Mouse (Mus musculus) kidney, postnatal 14 days (tissue): Measurements from ENCODE around the gene Gm49373.

Source experiments
- DNase-seq: peaks from one replicate; pipeline ENCODE4 v3.0.0; 2022; ENCODE audit warnings: mixed read lengths

Gm49373 gene

GRCm38 (mm10) chr9:21073044-21073840 is at the start of gene Gm49373, which contains the start of gene Fdx1l:
Gene Gm49373 (minus strand): TSS chr9:21073096.
Gene Fdx1l (minus strand): TSS chr9:21073614.
- DNase-seq: peak; percentile 94

- peak; percentile 38 for DNase-seq
Observed at GRCm38 (mm10) chr9:21121483-21121882, 48.6 kb upstream of the Gm49373 start.

DNA sequence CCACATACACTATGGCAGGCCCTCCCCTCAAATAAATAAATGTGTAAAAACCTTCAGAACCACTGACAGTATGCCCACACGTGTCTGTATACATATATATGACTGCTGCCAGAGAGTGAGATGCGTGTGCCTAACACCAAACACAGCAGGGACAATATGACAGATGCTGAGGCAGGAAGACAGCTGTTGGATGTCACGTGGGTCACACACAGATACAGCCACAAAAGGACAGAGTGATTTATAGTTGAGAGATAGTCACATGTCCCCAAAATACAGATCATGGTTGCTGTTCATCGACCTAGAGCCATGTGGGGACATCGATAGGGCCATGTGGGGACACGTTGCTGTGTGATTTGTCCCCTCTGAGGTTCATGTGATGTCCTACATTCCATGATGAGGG is 44.2 kb upstream of the Gm49373 start:
- no peak for DNase-seq

- DNase-seq: no peak
Observed at GRCm38 (mm10) chr9:21115105-21115504, 42.2 kb upstream of the Gm49373 start.

DNA sequence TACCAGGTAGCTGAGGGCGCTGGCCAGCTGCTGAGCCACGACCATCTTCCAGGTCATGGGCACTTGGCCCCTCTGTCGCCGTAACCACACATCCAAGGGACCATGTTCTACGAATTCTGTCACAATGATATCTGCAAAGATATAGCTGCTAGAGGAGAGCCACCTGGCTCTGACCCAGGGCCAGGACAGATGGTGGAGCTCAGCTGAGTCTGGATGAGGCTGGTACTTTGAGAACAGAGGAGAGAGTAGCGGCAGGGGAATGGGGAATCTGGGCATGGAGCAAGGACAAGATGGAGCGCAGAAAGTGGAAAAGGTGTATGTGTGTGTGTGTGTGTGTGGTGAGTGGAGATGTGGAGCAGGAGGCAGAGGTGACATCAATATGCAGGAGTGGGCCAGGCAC is 41.3 kb upstream of the Gm49373 start:
- no peak for DNase-seq

GRCm38 (mm10) chr9:21113751-21114150 is 40.9 kb upstream of the Gm49373 start:
- no peak for DNase-seq

- DNase-seq: no peak
Observed at GRCm38 (mm10) chr9:21107607-21108237, 34.8 kb upstream of the Gm49373 start.

GRCm38 (mm10) chr9:21105760-21106564 is 33.1 kb upstream of the Gm49373 start:
- DNase-seq: no peak

- no peak for DNase-seq
Observed at GRCm38 (mm10) chr9:21104814-21105213, 31.9 kb upstream of the Gm49373 start.

DNA sequence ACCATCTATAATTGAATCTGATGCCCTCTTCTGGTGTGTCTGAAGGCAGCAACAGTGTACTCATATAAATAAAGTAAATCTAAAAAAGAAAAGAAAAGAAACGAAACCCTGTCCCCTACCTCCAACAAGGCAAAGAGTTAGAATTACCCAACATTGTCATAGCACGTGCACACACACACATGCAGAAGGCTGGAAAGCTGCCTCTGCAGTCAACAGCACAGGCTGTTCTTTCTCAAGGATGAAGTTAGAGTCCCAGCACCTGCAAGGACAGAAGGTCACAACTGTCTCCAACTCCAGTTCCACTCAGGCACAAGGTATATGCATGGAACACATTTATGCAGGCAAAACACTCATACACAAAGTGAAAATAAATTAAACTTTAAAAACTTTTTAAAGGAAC is 29.2 kb upstream of the Gm49373 start:
- DNase-seq: peak; percentile 15

DNA sequence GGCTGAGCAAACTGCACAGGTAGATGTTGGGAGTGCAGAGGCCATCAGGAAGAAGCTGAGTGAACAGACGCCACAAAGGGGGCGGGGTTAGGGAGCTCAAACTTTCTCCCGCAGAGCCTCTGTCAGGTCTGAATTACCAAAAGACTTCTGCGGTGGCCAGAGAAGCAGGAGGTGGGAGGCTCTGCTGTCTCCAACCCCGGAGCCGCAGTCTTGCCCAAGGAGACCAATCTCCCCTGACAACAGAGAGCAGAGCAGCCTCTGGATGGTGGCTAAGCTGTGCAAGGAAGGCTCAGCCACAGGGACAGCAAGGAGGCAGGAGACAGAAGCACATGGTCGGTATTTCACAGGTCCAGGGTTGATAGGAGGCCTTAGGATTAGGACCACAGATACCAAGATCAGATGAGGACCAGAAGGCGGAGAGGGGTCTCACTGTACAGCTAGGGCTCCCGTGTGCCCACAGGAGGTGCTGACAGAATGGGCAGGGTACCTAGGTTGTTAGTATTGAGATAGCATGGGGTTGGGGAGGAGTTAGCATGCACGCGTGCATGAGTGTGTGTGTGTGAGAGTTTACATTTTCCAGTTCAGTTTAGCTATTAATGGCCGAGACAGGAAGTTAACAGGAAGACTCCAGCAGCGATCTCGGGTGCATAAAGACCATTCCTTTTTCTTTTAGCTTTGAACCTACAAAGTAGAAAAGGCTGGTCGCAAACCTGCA is 27.7 kb upstream of the Gm49373 start:
- DNase-seq: no peak

- no peak for DNase-seq
Observed at GRCm38 (mm10) chr9:21097793-21098192, 24.9 kb upstream of the Gm49373 start.

- DNase-seq: no peak
Observed at GRCm38 (mm10) chr9:21095958-21096357, 23.1 kb upstream of the Gm49373 start.

DNA sequence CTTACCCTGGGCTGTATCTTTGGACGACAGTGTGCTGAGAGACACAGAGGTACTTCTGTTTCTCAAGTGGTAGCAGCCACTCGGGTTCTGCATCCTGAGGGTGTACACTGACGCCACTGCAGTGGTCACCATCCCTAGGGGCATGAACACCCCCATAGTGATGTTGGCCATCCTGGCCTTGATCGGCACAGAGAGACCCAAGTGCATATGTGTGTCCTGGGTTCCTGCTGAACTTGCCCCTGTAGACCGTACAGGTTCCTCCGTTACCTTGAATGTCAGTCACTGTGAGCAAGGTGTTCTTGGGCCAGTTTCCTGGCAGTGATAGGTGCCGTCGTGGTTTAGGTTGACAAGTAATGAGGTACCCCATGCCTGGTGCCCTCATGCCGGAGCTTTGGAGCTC is 20.5 kb upstream of the Gm49373 start:
- no peak for DNase-seq

DNA sequence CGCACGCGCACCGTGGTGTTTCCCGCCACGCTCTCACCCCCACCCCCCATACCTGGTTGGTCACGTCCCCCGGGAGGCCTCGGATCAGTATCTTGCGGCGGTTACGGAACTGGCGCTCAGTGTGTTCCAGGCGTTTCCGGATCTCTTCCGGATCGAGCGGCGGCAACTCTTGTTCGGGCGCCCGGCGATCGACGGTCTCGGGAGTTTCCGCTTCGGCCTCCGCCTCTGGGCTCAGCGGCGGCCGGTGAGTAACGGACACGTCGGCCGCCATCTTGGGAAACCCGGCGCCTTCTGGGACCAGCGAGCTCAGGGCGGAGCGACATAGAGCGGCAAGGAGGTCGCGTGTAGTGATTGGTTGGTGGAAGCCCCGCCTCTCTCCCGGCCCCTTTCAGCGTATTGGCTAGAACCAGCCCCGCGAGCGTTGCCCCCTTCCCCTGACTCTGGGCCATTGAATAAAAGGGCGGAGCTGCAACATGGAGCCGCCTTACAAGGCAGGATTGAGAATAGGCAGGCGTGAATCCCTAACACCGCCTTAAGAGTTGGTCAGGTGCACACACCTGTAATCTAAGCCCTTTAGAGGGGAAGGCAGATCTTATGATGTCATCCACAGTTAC is 18.9 kb upstream of the Gm49373 start, which contains the start of the genes Gm38431 and Raver1:
Gene Gm38431, minus strand, starts transcription at position 291 of the 614 bp plus-strand sequence.
Gene Raver1, minus strand, starts transcription at position 302 of the 614 bp plus-strand sequence.
- DNase-seq: peak; percentile 99

- no peak for DNase-seq
Observed at GRCm38 (mm10) chr9:21090972-21091706, 18.2 kb upstream of the Gm49373 start.

- no peak for DNase-seq
Observed at GRCm38 (mm10) chr9:21090537-21090936, 17.6 kb upstream of the Gm49373 start.

DNA sequence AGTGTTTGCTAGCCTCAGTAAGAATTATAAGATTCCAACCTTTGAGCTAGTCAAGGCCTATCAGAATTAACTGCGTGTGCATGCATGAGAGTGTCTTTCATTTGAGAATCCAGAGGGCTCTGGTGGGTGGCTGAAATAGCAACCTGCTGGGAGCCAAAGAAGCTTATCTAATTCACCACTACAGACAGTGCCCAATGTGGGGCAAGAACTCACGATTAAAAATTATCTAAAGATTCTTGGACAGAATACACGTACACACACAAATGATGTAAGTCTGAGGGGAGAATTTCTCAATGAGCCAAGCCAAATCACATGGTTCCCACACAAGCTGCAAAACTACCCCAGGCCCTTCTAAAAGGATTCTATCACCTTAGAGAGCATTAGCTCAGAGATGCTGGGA is 10.4 kb upstream of the Gm49373 start:
- DNase-seq: no peak

DNA sequence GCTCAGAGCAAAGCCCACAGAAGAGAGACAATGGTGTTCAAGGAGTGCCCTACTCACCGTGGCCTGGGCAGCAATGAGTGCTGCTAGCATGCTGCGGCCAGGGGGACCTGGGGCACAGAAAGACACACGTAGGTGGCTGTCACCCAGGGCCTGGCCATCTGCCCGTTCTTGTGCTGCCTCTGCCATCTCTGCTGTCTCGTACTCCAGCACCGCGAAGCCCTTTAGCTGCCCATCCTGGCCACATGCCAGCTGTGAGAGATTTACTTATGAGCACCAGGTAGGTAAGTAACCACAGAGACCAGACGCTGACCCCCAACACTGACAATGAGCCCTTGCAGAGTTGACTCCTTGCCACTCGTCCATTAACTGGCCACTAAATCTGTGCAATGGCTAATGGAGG is 8.2 kb upstream of the Gm49373 start:
- DNase-seq: no peak

DNA sequence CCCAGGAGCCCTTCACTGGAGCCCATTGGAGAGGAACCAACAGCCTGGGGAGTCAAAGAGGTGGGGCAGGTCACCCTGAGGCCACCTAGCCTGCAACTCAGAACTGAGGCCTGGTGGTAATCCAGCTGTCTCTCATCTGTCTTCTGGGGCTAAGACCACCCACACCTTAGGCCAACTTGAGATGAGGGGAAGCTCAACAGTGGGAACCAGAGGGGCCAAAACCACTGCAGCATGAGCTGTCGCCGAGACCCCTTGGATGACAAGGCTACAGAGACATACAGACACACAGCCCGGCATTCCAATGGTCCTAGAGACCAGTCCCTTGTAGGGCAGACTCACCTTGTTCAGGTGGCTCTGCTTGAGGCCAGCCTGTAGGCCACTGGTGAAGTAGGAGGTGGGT is 2.7 kb upstream of the Gm49373 start:
- DNase-seq: no peak

GRCm38 (mm10) chr9:21074173-21074572 is 1.3 kb upstream of the Gm49373 start:
- DNase-seq: no peak
